Mouse (Mus musculus) embryonic facial prominence, embryonic 14.5 days (tissue): ENCODE results near the gene Gm28079. TPM values are rescaled to one million over a fixed set of nuclear protein-coding genes. Genes with fewer than 3 reads are reported as not detected.
"Not testable (repeated sequence)": the region's sequence is repeated elsewhere in the genome, so short reads cannot be mapped to it uniquely, and the experiment has no call there.

Experiments
- ATAC-seq: fragments of 200-750 bp; cut with Nextera tagmentation; 2 replicates; pipeline ENCODE4 v1.8.0; 2017; ENCODE audit warnings: low read depth, moderate number of reproducible peaks, moderate TSS enrichment
- DNase-seq: peaks from one replicate; pipeline ENCODE4 v3.0.0-alpha.2; 2015; ENCODE audit warnings: low spot score
- H3K27ac ChIP-seq: fragments of 300-500 bp; sonication (generic); replicated peaks from 2 replicates; pipeline ENCODE4 v1.5.1; 2014; ENCODE audit warnings: low read depth, mild to moderate bottlenecking, low read length, moderate library complexity
- H3K27me3 ChIP-seq: fragments of 300-500 bp; sonication (generic); replicated peaks from 2 replicates; pipeline ENCODE4 v1.6.1; 2014; ENCODE audit warnings: low read length; ENCODE audit not compliant: control insufficient read depth, insufficient read depth
- H3K36me3 ChIP-seq: fragments of 300-500 bp; sonication (generic); 2 replicates; pipeline ENCODE4 v1.6.1; 2014; ENCODE audit warnings: low read length, mixed read lengths; ENCODE audit not compliant: control insufficient read depth, insufficient read depth
- H3K4me1 ChIP-seq: fragments of 300-500 bp; sonication (generic); 2 replicates; pipeline ENCODE4 v1.6.1; 2014; ENCODE audit warnings: antibody characterized with exemption, low read length; ENCODE audit not compliant: control insufficient read depth, insufficient read depth
- H3K4me2 ChIP-seq: fragments of 300-500 bp; sonication (generic); 2 replicates; pipeline ENCODE4 v1.6.1; 2014; ENCODE audit warnings: low read depth, mild to moderate bottlenecking, low read length, moderate library complexity, mixed read lengths
- H3K4me3 ChIP-seq: fragments of 300-500 bp; sonication (generic); 2 replicates; pipeline ENCODE4 v1.5.1; 2014; ENCODE audit warnings: low read depth, mild to moderate bottlenecking, low read length
- H3K9ac ChIP-seq: fragments of 300-500 bp; sonication (generic); 2 replicates; pipeline ENCODE4 v1.6.1; 2014; ENCODE audit warnings: low read depth, mild to moderate bottlenecking, low read length, moderate library complexity, mixed read lengths
- H3K9me3 ChIP-seq: fragments of 300-500 bp; sonication (generic); 2 replicates; pipeline ENCODE4 v1.6.1; 2016; ENCODE audit warnings: low read length; ENCODE audit not compliant: control insufficient read depth
- WGBS: fragments of 180-500 bp; shearing (Covaris S2); extraction: QIAGEN DNeasy Blood & Tissue Kit; methylation state at CpG from one replicate; pipeline ENCODE4 v1.1.7; 2014; 5-methylcytosine and 5-hydroxymethylcytosine counted together
- polyA plus RNA-seq: library from polyadenylated mRNA; unstranded; fragments of >200 nt; fragmentation: Nextera tagmentation; extraction: Ambion mirVana; gene quantifications from 2 replicates; pipeline ENCODE4 v1.2.1, GENCODE M21; 2014

Gene Gm28079
- not detected in 2 replicates for polyA plus RNA-seq

- no CpG with 5 or more reads among the region's 1 CpGs for WGBS
- H3K36me3 ChIP-seq, H3K4me3 ChIP-seq, DNase-seq, H3K9me3 ChIP-seq, H3K27me3 ChIP-seq, H3K4me2 ChIP-seq, H3K27ac ChIP-seq, H3K4me1 ChIP-seq, ATAC-seq, H3K9ac ChIP-seq: not testable (repeated sequence)
Observed at GRCm38 (mm10) chrY:70014799-70015198, at the start of gene Gm28079. Gm28079 (minus strand) TSS chrY:70014899.
